Mouse (Mus musculus) G1E-ER4 (cell line): ENCODE data around the gene Fabp2. TPM values are rescaled to one million over a fixed set of nuclear protein-coding genes. Genes with fewer than 3 reads are reported as not detected.

Experiments
- GATA1 ChIP-seq: IDR thresholded peaks from one replicate; pipeline ENCODE4 v1.8.0; 2012; ENCODE audit warnings: low read length, inconsistent platforms
- polyA plus RNA-seq: library from polyadenylated mRNA; stranded (reverse); fragments of >175 nt; gene quantifications from 2 replicates; pipeline ENCODE4 v1.2.3, GENCODE M21; 2012

The Fabp2 gene
- polyA plus RNA-seq, 1 experiment: not detected

DNA sequence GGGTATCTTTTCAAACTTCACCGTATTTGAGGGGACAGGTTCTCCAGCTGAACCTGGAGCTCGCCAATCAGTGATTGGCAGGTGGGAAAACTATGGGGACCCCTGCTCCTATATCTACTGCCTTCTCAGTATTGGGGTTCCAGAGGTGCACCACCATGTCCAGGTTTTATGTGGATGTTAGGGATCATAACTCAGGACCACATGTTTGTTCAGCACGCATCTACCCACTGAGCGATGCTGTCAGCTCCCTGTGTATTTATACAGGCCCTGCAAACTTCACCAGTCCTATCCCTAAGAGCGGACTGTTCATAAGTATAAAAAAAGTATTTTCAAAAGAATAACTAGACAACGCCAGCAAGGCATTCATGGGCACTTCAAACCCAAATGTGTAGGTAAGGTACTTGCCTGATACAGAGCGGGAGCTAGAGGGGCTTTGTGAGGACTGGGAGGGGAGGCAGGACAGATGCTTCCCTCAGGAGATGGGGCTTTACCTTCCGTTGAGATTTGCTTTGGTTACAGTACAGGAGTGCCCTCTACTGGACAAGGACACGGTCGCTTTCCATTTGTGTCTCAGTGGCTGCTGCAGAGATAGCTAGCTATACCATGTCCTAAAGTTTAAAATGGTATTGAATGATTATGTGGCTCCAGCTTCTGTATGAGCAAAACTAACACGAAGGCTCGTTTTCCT lies 9.0 kb downstream of the Fabp2 start:
- no peak for TF ChIP-seq GATA1

- TF ChIP-seq GATA1: no peak
Observed at GRCm38 (mm10) chr3:122907841-122908240, 13.0 kb downstream of the Fabp2 start.

DNA sequence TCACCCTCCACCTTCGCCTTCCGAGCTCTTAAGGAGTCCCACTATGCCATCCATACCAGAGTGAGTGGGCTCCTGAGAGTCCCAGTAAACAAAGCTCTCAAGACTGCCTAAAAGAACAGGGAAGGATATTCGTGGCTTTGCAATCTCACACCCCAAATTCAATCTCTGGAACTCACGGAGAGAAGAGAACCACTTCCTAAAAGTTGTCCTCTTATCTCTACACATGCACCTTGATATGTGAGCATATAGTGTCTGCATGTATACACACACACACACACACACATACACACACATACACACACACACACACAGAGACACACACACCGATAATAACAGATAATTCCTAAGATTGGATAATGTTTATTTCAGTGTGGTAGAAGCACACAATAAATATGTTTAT lies 20.6 kb downstream of the Fabp2 start:
- TF ChIP-seq GATA1: no peak

GRCm38 (mm10) chr3:122916191-122916680 lies 21.4 kb downstream of the Fabp2 start:
- TF ChIP-seq GATA1: no peak

DNA sequence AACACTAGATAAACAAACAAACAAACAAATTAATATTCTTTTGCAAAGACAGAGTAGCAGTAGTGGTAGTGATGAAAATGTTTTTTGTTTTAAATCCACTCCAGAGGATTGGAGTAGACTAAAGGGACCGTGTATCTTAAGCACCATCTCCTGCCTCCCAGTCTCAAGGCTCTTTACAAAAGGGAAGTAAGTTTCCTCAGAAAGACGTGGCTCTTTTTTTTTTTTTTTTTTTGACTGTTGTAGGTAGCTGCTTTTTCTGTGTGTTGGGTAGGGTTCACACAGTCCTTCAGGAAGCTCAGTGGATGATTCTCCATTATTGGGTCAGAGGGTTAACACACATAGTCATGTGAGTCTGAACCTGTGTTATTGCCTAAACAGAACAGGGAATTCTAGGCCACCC lies 23.8 kb downstream of the Fabp2 start:
- no peak for TF ChIP-seq GATA1

GRCm38 (mm10) chr3:122919260-122919659 lies 24.4 kb downstream of the Fabp2 start, which contains the start of gene Gm10959:
TSS of gene Gm10959 (minus strand) at chr3:122919360.
- TF ChIP-seq GATA1: no peak

DNA sequence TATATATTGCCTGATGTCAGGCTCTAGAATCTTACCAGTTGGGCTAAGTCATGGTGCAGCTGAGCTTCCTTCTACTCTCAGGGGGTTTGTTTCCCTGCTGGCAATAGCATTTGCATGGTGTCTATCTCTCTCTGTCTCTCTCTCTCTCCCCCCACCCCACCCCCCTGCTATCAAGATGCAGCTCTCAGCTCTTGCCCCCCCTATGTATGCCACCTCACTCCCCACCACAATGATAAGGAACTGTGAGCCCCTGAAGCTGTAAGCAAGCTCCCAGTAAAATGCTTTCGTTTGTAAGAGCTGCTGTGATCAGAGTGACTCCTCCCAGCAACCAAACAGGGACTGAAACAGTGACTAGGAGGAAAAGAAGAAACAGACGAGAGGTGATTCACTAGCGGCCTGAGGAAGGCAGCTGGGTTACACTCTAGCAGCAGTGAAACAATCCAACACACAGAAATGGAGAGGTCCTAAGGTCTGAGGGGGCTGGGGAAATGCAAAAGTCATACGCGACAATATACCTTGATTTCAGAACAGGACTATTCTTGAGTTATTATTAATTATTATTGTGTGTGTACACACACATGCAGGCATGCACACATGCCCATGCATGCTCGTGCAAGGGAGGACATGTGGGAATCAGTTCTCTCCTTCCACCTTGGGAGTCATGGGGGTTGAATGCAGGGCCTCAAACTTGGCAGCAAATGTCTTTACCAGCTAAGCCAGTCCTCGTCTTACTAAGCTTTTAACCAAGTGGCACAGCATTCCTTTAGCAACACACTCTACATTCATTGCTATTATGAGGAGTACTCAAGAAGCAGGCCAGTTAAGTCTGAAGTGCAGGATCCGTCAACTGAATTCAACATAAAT lies 25.9 kb downstream of the Fabp2 start:
- TF ChIP-seq GATA1: no peak

DNA sequence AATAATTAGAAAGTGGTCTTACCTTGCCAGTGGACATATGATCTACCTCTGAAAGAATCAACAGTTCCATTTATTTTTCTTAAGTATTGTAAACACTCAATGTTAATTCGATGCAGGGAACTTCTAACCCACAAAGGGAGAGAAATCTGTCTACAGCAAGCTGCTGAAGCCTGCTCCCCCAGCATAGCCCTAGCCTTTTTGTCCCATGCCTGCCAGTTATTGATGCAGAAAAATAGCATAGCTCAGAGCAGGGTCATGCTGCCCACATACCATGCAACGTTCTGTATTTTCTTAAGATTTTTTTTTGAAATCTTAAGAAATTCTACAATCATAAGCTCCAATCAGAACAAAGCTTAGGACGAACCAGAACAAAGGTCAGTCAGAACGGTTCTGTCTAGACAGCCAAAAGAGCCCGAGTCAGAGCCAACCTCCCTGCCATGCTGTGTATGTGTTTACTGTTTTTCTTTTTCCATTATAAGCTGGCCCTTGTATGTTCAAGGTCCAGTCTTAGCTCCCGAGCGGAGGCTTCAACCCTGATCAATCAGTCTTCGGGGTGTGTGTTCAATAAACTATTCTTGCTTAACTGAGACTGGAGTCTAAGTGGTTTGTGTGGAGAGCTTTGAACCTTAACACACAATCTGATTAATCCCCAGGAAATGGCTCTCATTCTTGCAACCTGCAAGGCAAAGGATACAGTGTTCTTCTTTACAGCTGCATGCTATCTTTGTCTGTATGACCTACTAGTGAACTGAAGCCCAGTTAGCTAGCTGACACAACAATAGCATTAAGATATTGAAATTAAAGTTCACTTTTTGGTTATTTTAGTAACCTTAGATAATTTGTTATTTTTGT lies 27.0 kb downstream of the Fabp2 start:
- no peak for TF ChIP-seq GATA1

DNA sequence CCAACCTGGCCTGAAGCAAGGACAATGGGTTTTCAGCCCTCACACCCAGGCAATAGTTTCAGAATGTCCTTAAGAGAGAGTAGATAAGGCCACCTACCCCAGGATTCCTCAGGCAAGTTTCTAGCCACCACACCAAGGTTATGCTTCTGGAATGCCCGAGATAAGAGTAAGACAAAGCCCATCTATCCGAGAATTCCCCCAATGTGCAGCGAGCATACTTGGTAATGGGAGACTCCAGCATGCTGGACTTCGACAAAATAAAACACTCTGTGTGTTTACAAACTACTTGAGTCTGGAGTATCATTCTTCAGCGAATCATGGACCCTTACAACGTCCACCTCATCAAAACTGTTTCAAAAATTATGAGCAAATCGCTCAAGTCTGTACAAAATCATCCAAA lies 28.3 kb downstream of the Fabp2 start:
- TF ChIP-seq GATA1: no peak

GRCm38 (mm10) chr3:122924009-122924914 lies 29.4 kb downstream of the Fabp2 start, which contains the start of gene 1810037I17Rik:
TSS of gene 1810037I17Rik (plus strand) at chr3:122924203.
- no peak for TF ChIP-seq GATA1

- TF ChIP-seq GATA1: no peak
Observed at GRCm38 (mm10) chr3:122929723-122930122, 34.9 kb downstream of the Fabp2 start.

DNA sequence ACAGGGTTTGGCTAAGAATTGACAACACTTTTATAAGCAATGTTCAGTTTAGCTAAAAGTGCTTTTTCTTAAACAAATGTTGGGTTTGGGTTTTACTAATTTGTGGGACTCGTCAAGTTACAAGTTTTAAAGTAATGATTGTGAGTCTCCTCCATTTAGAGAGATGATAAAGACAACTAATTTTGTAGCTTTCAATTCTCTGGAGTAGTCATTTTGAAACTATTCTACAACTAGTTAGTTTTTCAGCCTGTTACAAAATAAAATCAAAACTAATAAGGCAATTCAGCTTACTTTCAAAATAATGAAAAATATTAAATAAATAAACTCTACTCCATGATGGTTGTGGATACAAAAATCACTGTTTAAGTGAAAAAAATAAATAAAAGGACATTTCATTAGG lies 37.6 kb downstream of the Fabp2 start:
- no peak for TF ChIP-seq GATA1

DNA sequence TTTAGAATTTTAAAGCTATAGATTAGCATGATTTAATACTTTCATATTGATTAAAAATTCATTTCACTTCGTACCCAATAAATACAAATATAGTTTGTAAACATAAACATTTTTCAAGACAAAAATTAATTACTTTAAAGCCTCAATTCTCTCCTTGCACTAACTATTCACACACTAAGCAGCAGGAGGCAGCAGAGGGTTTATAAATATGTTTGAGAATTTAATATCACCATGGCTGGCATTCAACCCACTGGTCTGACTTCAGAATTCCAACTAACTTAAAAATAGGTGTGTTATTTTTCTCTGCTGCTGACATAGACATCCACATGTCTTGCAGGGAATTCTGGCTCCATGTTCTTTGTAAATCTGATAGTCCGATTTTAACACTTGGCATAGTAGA lies 44.3 kb downstream of the Fabp2 start:
- no peak for TF ChIP-seq GATA1

DNA sequence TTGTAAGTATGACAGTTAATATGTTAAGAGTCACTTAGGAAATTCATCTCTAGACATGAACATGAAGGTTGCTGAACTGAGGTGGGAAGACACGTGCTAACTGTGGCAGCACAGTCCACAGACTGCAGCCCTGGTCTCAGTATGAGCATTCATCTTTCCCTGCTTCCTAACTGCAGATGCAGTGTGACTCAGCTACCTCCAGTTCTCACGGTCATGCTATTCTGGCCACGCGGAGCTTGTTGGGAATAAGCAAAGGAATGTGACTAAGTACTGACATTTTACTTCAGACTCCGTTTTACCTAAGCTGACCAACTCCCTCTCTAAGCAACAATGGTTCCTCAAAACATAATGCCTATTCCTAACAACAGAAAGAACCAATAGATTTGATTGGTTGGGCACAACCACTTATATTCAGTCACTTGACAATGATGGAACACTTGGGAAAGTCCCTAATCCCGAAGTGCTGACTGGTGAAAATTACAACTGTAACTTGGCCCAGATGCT lies 48.6 kb downstream of the Fabp2 start:
- TF ChIP-seq GATA1: no peak

Other genes with a start within 250 kb of the Fabp2 start
- gene Pde5a, start 166.1 kb upstream of the Fabp2 start, polyA plus RNA-seq: not detected in 2 replicates
- not detected in 2 replicates for gene Gm10959, start 24.3 kb downstream of the Fabp2 start, polyA plus RNA-seq
- gene 1810037I17Rik, start 29.1 kb downstream of the Fabp2 start, polyA plus RNA-seq: 41.9 and 52.5 TPM in 2 replicates
- gene Usp53, start 89.4 kb downstream of the Fabp2 start, polyA plus RNA-seq: 0.33 and 0.35 TPM in 2 replicates
- gene Myoz2, start 139.9 kb downstream of the Fabp2 start, polyA plus RNA-seq: not detected in 2 replicates